Mouse (Mus musculus) naive thymus-derived CD4-positive, alpha-beta T cell, adult 2 months (primary cell): Measurements from ENCODE around the gene Usp6nl.
A peak's percentile ranks its signal among the peaks of the same experiment; 100 is the strongest.

ENCODE experiments used
- DNase-seq: peaks from one replicate; pipeline ENCODE4 v3.0.0-alpha.2; 2011; ENCODE audit warnings: low read depth

The Usp6nl gene

GRCm38 (mm10) chr2:6367497-6367896 is 45.0 kb downstream of the Usp6nl start:
- no peak for DNase-seq

- no peak for DNase-seq
Measured at GRCm38 (mm10) chr2:6374216-6374615, 51.7 kb downstream of the Usp6nl start.

- DNase-seq: peak; percentile 34
Measured at GRCm38 (mm10) chr2:6376071-6376470, 53.6 kb downstream of the Usp6nl start.

GRCm38 (mm10) chr2:6376941-6377340 is 54.5 kb downstream of the Usp6nl start:
- DNase-seq: no peak

GRCm38 (mm10) chr2:6378590-6379205 is 56.2 kb downstream of the Usp6nl start:
- no peak for DNase-seq

GRCm38 (mm10) chr2:6379731-6380212 is 57.3 kb downstream of the Usp6nl start:
- DNase-seq: peak; percentile 27

- no peak for DNase-seq
Measured at GRCm38 (mm10) chr2:6380401-6380800, 57.9 kb downstream of the Usp6nl start.

GRCm38 (mm10) chr2:6384407-6385146 is 62.1 kb downstream of the Usp6nl start:
- DNase-seq: no peak

GRCm38 (mm10) chr2:6389162-6389561 is 66.7 kb downstream of the Usp6nl start:
- DNase-seq: no peak

- DNase-seq: peak; percentile 40
Measured at GRCm38 (mm10) chr2:6391261-6391660, 68.8 kb downstream of the Usp6nl start.

- DNase-seq: no peak
Measured at GRCm38 (mm10) chr2:6391940-6392339, 69.5 kb downstream of the Usp6nl start.

- peak; percentile 82 for DNase-seq
Measured at GRCm38 (mm10) chr2:6395851-6396625, 73.6 kb downstream of the Usp6nl start.

GRCm38 (mm10) chr2:6396626-6397146 is 74.2 kb downstream of the Usp6nl start:
- DNase-seq: no peak

GRCm38 (mm10) chr2:6397166-6397565 is 74.7 kb downstream of the Usp6nl start:
- no peak for DNase-seq

- DNase-seq: no peak
Measured at GRCm38 (mm10) chr2:6398826-6399225, 76.4 kb downstream of the Usp6nl start.

- DNase-seq: no peak
Measured at GRCm38 (mm10) chr2:6401039-6401438, 78.6 kb downstream of the Usp6nl start.

- no peak for DNase-seq
Measured at GRCm38 (mm10) chr2:6403375-6403774, 80.9 kb downstream of the Usp6nl start.

GRCm38 (mm10) chr2:6403991-6404390 is 81.5 kb downstream of the Usp6nl start:
- no peak for DNase-seq

- DNase-seq: no peak
Measured at GRCm38 (mm10) chr2:6404627-6405026, 82.2 kb downstream of the Usp6nl start.

- peak; percentile 81 for DNase-seq
Measured at GRCm38 (mm10) chr2:6405059-6406033, 82.9 kb downstream of the Usp6nl start.

GRCm38 (mm10) chr2:6407711-6408110 is 85.2 kb downstream of the Usp6nl start:
- no peak for DNase-seq
